8 mouse cellular contexts compared by ENCODE assay signal in the genomic region with DNA sequence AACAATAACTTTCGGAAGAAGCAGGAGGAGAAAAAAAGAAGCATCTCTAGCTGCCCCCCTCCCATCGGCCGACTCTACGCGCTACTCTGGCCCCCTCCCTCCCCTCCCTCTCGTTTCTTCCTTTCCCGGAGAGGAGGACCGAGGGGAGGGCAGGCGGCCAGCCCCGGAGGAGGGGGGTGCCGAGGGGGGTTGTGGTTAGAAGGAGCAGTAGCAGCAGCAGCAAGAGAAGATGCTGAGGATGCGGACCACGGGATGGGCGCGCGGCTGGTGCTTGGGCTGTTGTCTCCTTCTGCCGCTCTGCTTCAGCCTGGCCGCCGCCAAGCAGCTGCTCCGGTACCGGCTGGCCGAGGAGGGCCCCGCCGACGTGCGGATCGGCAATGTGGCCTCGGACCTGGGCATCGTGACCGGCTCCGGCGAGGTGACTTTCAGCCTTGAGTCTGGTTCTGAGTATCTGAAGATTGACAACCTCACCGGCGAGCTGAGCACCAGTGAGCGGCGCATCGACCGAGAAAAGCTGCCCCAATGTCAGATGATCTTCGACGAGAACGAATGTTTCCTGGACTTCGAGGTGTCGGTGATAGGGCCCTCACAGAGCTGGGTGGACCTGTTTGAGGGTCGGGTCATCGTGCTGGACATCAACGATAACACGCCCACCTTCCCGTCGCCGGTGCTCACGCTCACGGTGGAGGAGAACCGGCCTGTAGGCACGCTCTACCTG. TPM values are rescaled to one million over a fixed set of nuclear protein-coding genes. Genes with fewer than 3 reads are reported as not detected.
DNase-seq lines count a peak whose midpoint lies in the region; ATAC-seq and TF ChIP-seq lines count a peak whose summit lies in the region.

No protein-coding gene starts in this region.

- ATAC-seq in G1E (ENCODE audit: extremely low read depth, insufficient number of reproducible peaks, low FRiP score, poor library complexity, severe bottlenecking), result no peak
- peak; percentile 1; the same call in 1 of the 2 replicates for ATAC-seq in forebrain, postnatal 0 days
- no peak for ATAC-seq in stomach, embryonic 14.5 days (ENCODE audit: insufficient number of reproducible peaks, insufficient read depth, low FRiP score, low read depth)

- peak overlapping the region; percentile 70 for H3K9ac ChIP-seq in forebrain, postnatal 0 days
- peak overlapping the region; percentile 65 for H3K9ac ChIP-seq in stomach, embryonic 14.5 days (replicated peaks; ENCODE audit: low read depth, low read length)

- peak; percentile 47 for DNase-seq in G1E (ENCODE audit: low spot score)
- peak; percentile 77 for DNase-seq in brain, embryonic 14.5 days (ENCODE audit: low read depth)
- peak; percentile 67 for DNase-seq in forebrain, postnatal 0 days
- DNase-seq in hindbrain, embryonic 10.5 days (ENCODE audit: low spot score), result peak; percentile 66
- peak; percentile 54 to 63 for DNase-seq in left cerebral cortex, adult 8-10 months (ENCODE audit: low spot score in 2 of 2)
- DNase-seq in midbrain, embryonic 10.5 days (ENCODE audit: low spot score), result peak; percentile 70
- no peak for DNase-seq in natural killer cell, adult 2 months (ENCODE audit: low spot score in 2 of 2)

- no peaks in the 10 kb centered on the region for H3K9me3 ChIP-seq in G1E (replicated peaks)
- no peaks in the 10 kb centered on the region for H3K9me3 ChIP-seq in forebrain, postnatal 0 days (ENCODE audit: low read length)
- H3K9me3 ChIP-seq in hindbrain, embryonic 10.5 days, result no peaks in the 10 kb centered on the region
- H3K9me3 ChIP-seq in midbrain, embryonic 10.5 days (replicated peaks), result no peaks in the 10 kb centered on the region
- H3K9me3 ChIP-seq in stomach, embryonic 14.5 days (ENCODE audit: control insufficient read depth, low read depth, low read length), result no peaks in the 10 kb centered on the region

- H3K4me3 ChIP-seq in G1E (ENCODE audit: low read depth, low read length), result peak overlapping the region; percentile 95
- H3K4me3 ChIP-seq in forebrain, postnatal 0 days (ENCODE audit: low read depth, low read length), result peak overlapping the region; percentile 70
- peak overlapping the region; percentile 69 for H3K4me3 ChIP-seq in hindbrain, embryonic 10.5 days
- H3K4me3 ChIP-seq in midbrain, embryonic 10.5 days, result peak overlapping the region; percentile 72
- peak overlapping the region; percentile 72 for H3K4me3 ChIP-seq in stomach, embryonic 14.5 days (ENCODE audit: low read depth, low read length)

- TF ChIP-seq CTCF in G1E (IDR thresholded peaks at IDR 0.05; ENCODE audit: low read depth, low read length), result no peak
- no peak for TF ChIP-seq CTCF in brain, embryonic 14.5 days (IDR thresholded peaks at IDR 0.05; ENCODE audit: borderline replicate concordance, extremely low read depth, insufficient read depth, insufficient read length)
- TF ChIP-seq CTCF in forebrain, postnatal 0 days (IDR thresholded peaks at IDR 0.05; ENCODE audit: low read depth), result no peak

- peaks cover 52% of the 10 kb centered on the region for H3K4me1 ChIP-seq in G1E (ENCODE audit: insufficient read depth, low read depth, low read length)
- H3K4me1 ChIP-seq in forebrain, postnatal 0 days (ENCODE audit: insufficient read depth), result peaks cover 15% of the 10 kb centered on the region; the same call in 1 of the 2 replicates
- H3K4me1 ChIP-seq in hindbrain, embryonic 10.5 days (replicated peaks), result peaks cover 26% of the 10 kb centered on the region
- H3K4me1 ChIP-seq in midbrain, embryonic 10.5 days, result peaks cover 44% of the 10 kb centered on the region
- H3K4me1 ChIP-seq in stomach, embryonic 14.5 days (ENCODE audit: control insufficient read depth, insufficient read depth, low read length), result peaks cover 8% of the 10 kb centered on the region; the same call in 1 of the 2 replicates

- no peak for TF ChIP-seq POLR2A in brain, embryonic 14.5 days (IDR thresholded peaks at IDR 0.05; ENCODE audit: borderline replicate concordance, extremely low read depth, insufficient read depth, insufficient read length, poor library complexity, severe bottlenecking)

- H3K36me3 ChIP-seq in G1E (replicated peaks), result peaks cover 31% of the 10 kb centered on the region
- no peaks in the 10 kb centered on the region for H3K36me3 ChIP-seq in forebrain, postnatal 0 days (ENCODE audit: insufficient read depth)
- H3K36me3 ChIP-seq in hindbrain, embryonic 10.5 days, result no peaks in the 10 kb centered on the region
- H3K36me3 ChIP-seq in midbrain, embryonic 10.5 days, result no peaks in the 10 kb centered on the region
- H3K36me3 ChIP-seq in stomach, embryonic 14.5 days (ENCODE audit: control insufficient read depth, insufficient read depth, low read length), result peaks cover 3% of the 10 kb centered on the region; the same call in 1 of the 2 replicates

- no peaks in the 10 kb centered on the region for H3K27me3 ChIP-seq in G1E (ENCODE audit: insufficient read depth, low read length)
- no peaks in the 10 kb centered on the region for H3K27me3 ChIP-seq in forebrain, postnatal 0 days (ENCODE audit: insufficient read depth, low read length)
- peaks cover 45% of the 10 kb centered on the region for H3K27me3 ChIP-seq in hindbrain, embryonic 10.5 days (ENCODE audit: insufficient read depth, poor library complexity, severe bottlenecking)
- H3K27me3 ChIP-seq in midbrain, embryonic 10.5 days (ENCODE audit: low read depth, poor library complexity, severe bottlenecking), result peaks cover 44% of the 10 kb centered on the region
- no peaks in the 10 kb centered on the region for H3K27me3 ChIP-seq in stomach, embryonic 14.5 days (ENCODE audit: control insufficient read depth, insufficient read depth, low read length)

- peak overlapping the region; percentile 90 for H3K4me2 ChIP-seq in forebrain, postnatal 0 days (ENCODE audit: low read depth)
- peak overlapping the region; percentile 89 for H3K4me2 ChIP-seq in stomach, embryonic 14.5 days (replicated peaks; ENCODE audit: low read depth, low read length)

- WGBS in forebrain, postnatal 0 days, result under 1% methylated on average over 53 of the region's 54 CpGs
- under 1% methylated on average over 52 of the region's 54 CpGs for WGBS in hindbrain, embryonic 10.5 days
- WGBS in midbrain, embryonic 10.5 days, result under 1% methylated on average over 54 of the region's 54 CpGs
- under 1% methylated on average over 54 of the region's 54 CpGs for WGBS in stomach, embryonic 14.5 days

- H3K27ac ChIP-seq in forebrain, postnatal 0 days (ENCODE audit: low read depth, low read length), result peak overlapping the region; percentile 88
- peak overlapping the region; percentile 89 for H3K27ac ChIP-seq in hindbrain, embryonic 10.5 days
- peak overlapping the region; percentile 89 for H3K27ac ChIP-seq in midbrain, embryonic 10.5 days (replicated peaks)
- H3K27ac ChIP-seq in stomach, embryonic 14.5 days (ENCODE audit: low read length), result peak overlapping the region; percentile 95; the same call in 1 of the 2 replicates

RNA-seq across cellular contexts. Expression of gene Pcdh7, which starts 1.3 kb away (rescaled TPM):
- total RNA-seq in G1E (2014; fragmentation: Nextera tagmentation), result 116 and 127 TPM in 2 replicates
- total RNA-seq in G1E (2017), result 59.4 and 61.2 TPM in 2 replicates
- 18.5 and 22.3 TPM in 2 replicates for polyA plus RNA-seq in G1E (2012)
- polyA plus RNA-seq in brain, embryonic 14.5 days (2012; rRNA removed), result 10.0 and 25.8 TPM in 2 replicates
- 84.7 and 89.3 TPM in 2 replicates for total RNA-seq in forebrain, postnatal 0 days (2014; rRNA removed)
- 12.7 and 15.5 TPM in 2 replicates for polyA plus RNA-seq in forebrain, postnatal 0 days (2015; fragmentation: Nextera tagmentation; extraction: Ambion mirVana)
- 4.2 and 6.3 TPM in 2 replicates for polyA plus RNA-seq in hindbrain, embryonic 10.5 days (2016; fragmentation: Nextera tagmentation; extraction: Ambion mirVana)
- 100 to 1,000 TPM; 135 to 161 (median 146) TPM for total RNA-seq in left cerebral cortex, adult 8-10 months (2022)
- 4.0 and 4.9 TPM in 2 replicates for polyA plus RNA-seq in midbrain, embryonic 10.5 days (2016; fragmentation: Nextera tagmentation; extraction: Ambion mirVana)
- polyA plus RNA-seq in stomach, embryonic 14.5 days (2014; fragmentation: Nextera tagmentation; extraction: Ambion mirVana), result 23.5 and 26.4 TPM in 2 replicates

Comparison
In these comparisons a context has a peak if more than half of its experiments do, and no peak if none do; other contexts are left out.
1. DNase-seq: peak in G1E (single experiment), brain, embryonic 14.5 days (single experiment), forebrain, postnatal 0 days (single experiment), hindbrain, embryonic 10.5 days (single experiment), left cerebral cortex, adult 8-10 months (2 of 2) and midbrain, embryonic 10.5 days (single experiment); none in natural killer cell, adult 2 months (0 of 2).
2. Peak in every context shown above with its lines, with median percentiles within 50 percentile points of each other: H3K4me3 ChIP-seq and H3K27ac ChIP-seq.